Mouse (Mus musculus) megakaryocyte, adult 5-6 weeks (primary cell): Measurements from ENCODE around the gene Peli1. TPM values are rescaled to one million over a fixed set of nuclear protein-coding genes. Genes with fewer than 3 reads are reported as not detected.
"Not testable (repeated sequence)": the region's sequence is repeated elsewhere in the genome, so short reads cannot be mapped to it uniquely, and the experiment has no call there.

Experiments
- ATAC-seq: 2 replicates; pipeline ENCODE4 v1.8.0; 2016; ENCODE audit warnings: mild to moderate bottlenecking, inconsistent platforms; ENCODE audit not compliant: poor library complexity, severe bottlenecking
- total RNA-seq, 2 experiments: library from RNA; stranded (forward) in 1 of 2; stranded (reverse) in 1 of 2; fragments of 153-499, 151-499 nt in 1 of 2; fragments of 221-1000, 200-1000 nt in 1 of 2; gene quantifications; 2 replicates each; pipeline versions ENCODE4 v1.2.3 to v1.2.4; 2015 to 2017

Peli1 gene
- total RNA-seq, 2 experiments from 2014 or later: 29.0 to 50.4 TPM

DNA sequence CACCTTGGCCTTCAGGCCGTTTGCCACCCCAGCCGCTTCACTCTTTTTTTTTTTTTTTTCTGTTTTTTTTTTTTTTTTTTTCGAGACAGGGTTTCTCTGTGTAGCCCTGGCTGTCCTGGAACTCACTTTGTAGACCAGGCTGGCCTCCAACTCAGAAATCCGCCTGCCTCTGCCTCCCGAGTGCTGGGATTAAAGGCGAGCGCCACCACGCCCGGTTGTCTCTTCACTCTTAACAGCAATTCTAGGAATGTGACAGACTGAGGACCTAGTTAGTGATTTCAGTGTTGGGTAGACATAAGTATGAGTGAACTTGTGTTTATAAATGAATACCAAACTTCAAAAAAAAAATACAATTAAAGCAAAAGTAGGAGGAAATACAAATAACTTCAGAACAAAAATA lies 88.8 kb downstream of the Peli1 start:
- not testable (repeated sequence) for ATAC-seq

DNA sequence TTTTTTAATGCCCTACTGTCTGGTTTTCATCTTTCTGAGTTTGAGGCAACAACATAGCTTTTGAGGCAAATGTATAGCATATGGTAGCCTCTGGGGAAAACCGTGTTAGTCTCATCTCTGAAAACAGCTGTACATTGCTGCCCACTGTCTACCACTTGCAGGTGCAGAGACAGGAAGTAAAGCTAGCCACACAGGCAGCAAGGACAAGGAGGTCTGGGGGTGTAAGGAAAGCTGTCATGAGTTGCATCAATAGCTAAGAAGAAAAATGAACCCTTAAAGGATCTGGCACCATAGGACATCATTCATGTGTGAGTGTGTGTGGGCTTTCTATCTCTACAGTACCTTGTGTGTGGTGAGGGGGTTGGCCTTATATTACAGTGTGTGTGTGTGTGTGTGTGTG lies 89.6 kb downstream of the Peli1 start:
- ATAC-seq: peak; percentile 21; the same call in 1 of the 2 replicates

DNA sequence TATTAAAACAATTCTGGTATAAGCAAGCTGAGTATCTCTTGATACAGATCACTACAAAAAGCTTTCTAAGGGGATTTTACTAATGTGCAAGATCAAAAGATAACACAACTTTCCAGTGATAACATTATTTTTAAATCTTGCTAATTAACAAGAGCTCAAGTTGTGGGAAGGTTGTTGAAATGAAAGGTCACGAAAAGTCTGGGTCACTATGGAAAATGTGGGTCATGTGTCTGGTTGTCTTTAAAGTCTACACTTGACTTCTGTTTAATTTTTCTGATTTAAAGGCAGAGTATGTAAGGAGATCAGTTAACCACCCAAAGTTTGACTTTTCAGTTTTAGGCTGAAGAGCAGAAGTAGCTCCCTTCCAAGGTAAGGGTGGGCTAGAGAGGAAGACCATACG lies 90.5 kb downstream of the Peli1 start:
- ATAC-seq: no peak

DNA sequence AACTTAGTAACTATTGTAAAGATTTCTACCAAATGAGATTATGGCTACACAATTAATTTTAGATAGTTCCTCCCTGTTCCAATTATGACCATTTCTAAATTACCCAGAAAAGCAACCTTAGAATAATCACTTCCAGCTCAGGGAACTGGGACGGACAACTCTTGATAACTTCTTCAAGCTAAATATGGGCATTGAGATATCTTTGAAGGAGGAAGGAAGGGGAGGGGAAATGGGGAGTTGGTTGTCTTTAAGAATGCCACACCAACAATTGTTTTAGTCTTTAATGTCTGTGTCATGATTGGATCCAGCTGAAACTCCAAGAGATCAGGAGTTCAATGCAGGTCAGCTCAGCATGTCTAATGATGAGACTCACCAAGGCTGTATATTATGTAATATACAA lies 91.6 kb downstream of the Peli1 start:
- ATAC-seq: no peak

DNA sequence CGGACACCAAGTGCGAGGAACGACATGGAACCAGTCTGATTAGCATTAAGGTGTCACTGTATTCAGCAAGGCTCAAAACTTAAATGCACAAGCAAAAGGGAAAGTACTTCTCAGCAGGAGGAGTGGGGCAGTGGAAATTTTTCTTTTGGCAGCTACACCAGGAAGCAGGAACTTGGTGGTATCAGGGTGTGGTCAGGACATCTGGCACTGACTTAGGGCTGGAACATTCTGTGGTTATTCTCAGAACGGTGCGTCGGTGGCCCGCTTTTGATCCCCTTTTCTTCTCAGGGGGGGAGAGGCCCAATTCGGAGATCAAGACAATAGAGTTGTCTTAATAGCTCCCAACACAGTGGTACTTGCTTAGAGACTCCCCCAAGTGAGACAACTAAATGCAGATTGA lies 100.7 kb downstream of the Peli1 start:
- not testable (repeated sequence) for ATAC-seq

DNA sequence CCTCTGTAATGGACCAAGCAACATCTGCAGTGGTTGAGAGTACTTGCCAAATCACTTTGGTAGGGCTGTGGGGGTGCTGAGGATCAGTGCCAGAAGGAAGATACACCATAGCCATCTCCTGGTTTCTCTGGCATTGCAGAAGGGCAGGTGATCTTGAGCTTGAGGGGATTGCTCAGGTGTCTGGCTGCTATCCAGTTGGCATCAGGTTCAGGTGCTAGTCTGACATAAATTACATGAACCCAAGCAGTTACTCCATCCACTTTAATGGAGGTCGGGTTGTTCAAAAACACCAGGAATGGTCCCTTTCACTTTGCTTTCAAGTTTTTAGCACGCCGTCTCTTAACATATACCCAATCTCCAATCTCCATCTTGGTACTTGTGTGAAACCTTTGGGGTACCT lies 103.8 kb downstream of the Peli1 start:
- ATAC-seq: no peak

Other genes starting within 250 kb of the Peli1 start
- 56.5 and 56.7 TPM in 2 replicates for gene Vps54, start 148.0 kb downstream of the Peli1 start, total RNA-seq (2015)
- gene Vps54, start 148.0 kb downstream of the Peli1 start, total RNA-seq (2017): 85.7 and 87.9 TPM in 2 replicates